Comparison of ENCODE assay signal across 26 mouse cellular contexts in the genomic region with DNA sequence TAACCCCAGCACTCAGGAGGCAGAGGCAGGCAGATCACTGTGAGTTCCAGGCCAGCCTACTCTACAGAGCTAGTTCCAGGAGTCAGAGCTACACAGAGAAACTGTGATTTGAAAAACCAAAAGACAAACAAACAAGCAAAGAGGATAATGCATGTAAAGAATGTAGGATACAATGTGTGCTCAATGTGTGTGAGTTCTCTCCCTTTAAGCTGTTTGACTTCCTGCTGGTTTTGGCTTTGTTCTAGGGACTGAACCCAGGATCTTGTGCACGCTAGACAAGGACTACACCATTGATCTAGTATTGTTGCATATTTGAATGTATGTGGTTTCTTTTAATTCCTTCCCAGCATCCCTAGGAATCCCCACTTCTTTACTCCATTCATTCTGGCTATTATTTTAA. TPM values are rescaled to one million over a fixed set of nuclear protein-coding genes. Genes with fewer than 3 reads are reported as not detected.
A peak's percentile ranks its signal among the peaks of the same experiment; 100 is the strongest.
DNase-seq lines count a peak whose midpoint lies in the region; ATAC-seq lines count a peak whose summit lies in the region.
"Had no signal": no experiment of that assay in that cellular context is flagged by ENCODE, and none has a peak within 500 bp of the region (broad histone marks: within the 10 kb centered on the region; RNA-seq: fewer than 3 reads in every experiment).

No protein-coding gene starts in this region.

- no peak for ATAC-seq in midbrain, embryonic 11.5 days (ENCODE audit: low FRiP score)
- no peak for ATAC-seq in midbrain, embryonic 14.5 days (ENCODE audit: low FRiP score, low TSS enrichment)
- ATAC-seq: activated CD4-positive, CD25-positive, alpha-beta regulatory T cell, adult 4 months; CD4-positive, CD25-positive, alpha-beta regulatory T cell, adult 4 months; Patski had no signal

- no peak overlapping the region for H3K4me3 ChIP-seq in midbrain, embryonic 11.5 days (ENCODE audit: low read depth, low read length)
- H3K4me3 ChIP-seq in midbrain, embryonic 14.5 days (replicated peaks; ENCODE audit: low read depth, low read length) = no peak overlapping the region

- H3K9ac ChIP-seq in midbrain, embryonic 11.5 days (ENCODE audit: low read length) = no peak overlapping the region
- H3K9ac ChIP-seq in midbrain, embryonic 14.5 days (replicated peaks; ENCODE audit: low read length) = no peak overlapping the region

- no peaks in the 10 kb centered on the region for H3K4me1 ChIP-seq in midbrain, embryonic 11.5 days (ENCODE audit: control insufficient read depth, insufficient read depth, low read length)
- no peaks in the 10 kb centered on the region for H3K4me1 ChIP-seq in midbrain, embryonic 14.5 days (ENCODE audit: control insufficient read depth, insufficient read depth, low read length)

- no peaks in the 10 kb centered on the region for H3K9me3 ChIP-seq in midbrain, embryonic 11.5 days (ENCODE audit: control insufficient read depth, low read length)
- no peaks in the 10 kb centered on the region for H3K9me3 ChIP-seq in midbrain, embryonic 14.5 days (ENCODE audit: control insufficient read depth, low read length)
- H3K9me3 ChIP-seq: G1E had no signal

- 17% methylated on average over 1 of the region's 1 CpGs for WGBS in midbrain, embryonic 11.5 days
- 19% methylated on average over 1 of the region's 1 CpGs for WGBS in midbrain, embryonic 14.5 days

- H3K27ac ChIP-seq in midbrain, embryonic 11.5 days (ENCODE audit: low read depth, low read length) = no peak overlapping the region
- no peak overlapping the region for H3K27ac ChIP-seq in midbrain, embryonic 14.5 days (replicated peaks; ENCODE audit: low read depth, low read length)

- H3K27me3 ChIP-seq in midbrain, embryonic 11.5 days (ENCODE audit: control insufficient read depth, insufficient read depth, low read length) = peaks cover 5% of the 10 kb centered on the region
- peaks cover 37% of the 10 kb centered on the region for H3K27me3 ChIP-seq in midbrain, embryonic 14.5 days (ENCODE audit: control insufficient read depth, insufficient read depth, low read length)
- H3K27me3 ChIP-seq: CH12.LX had no signal

- no peaks in the 10 kb centered on the region for H3K36me3 ChIP-seq in midbrain, embryonic 11.5 days (ENCODE audit: control insufficient read depth, insufficient read depth, low read length)
- no peaks in the 10 kb centered on the region for H3K36me3 ChIP-seq in midbrain, embryonic 14.5 days (ENCODE audit: control insufficient read depth, insufficient read depth, low read length)
- H3K36me3 ChIP-seq: G1E had no signal

- DNase-seq in heart, adult 11 months = peak; percentile 66
- DNase-seq in heart, adult 9 months (ENCODE audit: low spot score in 2 of 2) = no peak
- DNase-seq in midbrain, embryonic 11.5 days (ENCODE audit: low spot score, missing footprints) = peak; percentile 57
- no peak for DNase-seq in midbrain, embryonic 14.5 days
- DNase-seq in R1 (ENCODE audit: low read depth, low spot score) = peak; percentile 41
- DNase-seq in ZHBTc4 (ENCODE audit: low read depth, low spot score) = peak; percentile 32
- no peak for DNase-seq in lung, adult 18-20 months
- no peak for DNase-seq in c-Kit-positive CD71-positive TER-119-positive erythroid progenitor cells, embryonic 14.5 days (ENCODE audit: low spot score)
- DNase-seq: adrenal gland, adult 2 months; adrenal gland, adult 8-10 months; adrenal gland, postnatal 10 days; adrenal gland, postnatal 14 days; adrenal gland, postnatal 25 days; adrenal gland, postnatal 36 days; B cell, adult 2 months; cerebellum, adult 11 months; cerebellum, adult 11-12 months; cerebellum, adult 18-20 months; cerebellum, adult 2 months; cerebellum, adult 8-10 months had no signal

- no peak overlapping the region for H3K4me2 ChIP-seq in midbrain, embryonic 11.5 days
- H3K4me2 ChIP-seq in midbrain, embryonic 14.5 days (ENCODE audit: low read length) = no peak overlapping the region

RNA-seq across cellular contexts. Expression of a gene that starts 14.3 kb away (rescaled TPM):
- not detected in 2 replicates for polyA plus RNA-seq in midbrain, embryonic 11.5 days (2014; fragmentation: Nextera tagmentation; extraction: Ambion mirVana)
- polyA plus RNA-seq in midbrain, embryonic 14.5 days (2014; fragmentation: Nextera tagmentation; extraction: Ambion mirVana) = not detected in 2 replicates
- polyA plus RNA-seq: activated CD4-positive, CD25-positive, alpha-beta regulatory T cell, adult 4 months; C2C12; CD4-positive, CD25-positive, alpha-beta regulatory T cell, adult 4 months; cerebellum, adult 2 months; G1E had no signal

Comparison
In these comparisons a context has a peak if more than half of its experiments do, and no peak if none do; other contexts are left out.
1. DNase-seq: peak in heart, adult 11 months (single experiment), midbrain, embryonic 11.5 days (single experiment), R1 (single experiment) and ZHBTc4 (single experiment); none in heart, adult 9 months (0 of 2), midbrain, embryonic 14.5 days (single experiment), lung, adult 18-20 months (0 of 2) and c-Kit-positive CD71-positive TER-119-positive erythroid progenitor cells, embryonic 14.5 days (single experiment).